Mouse (Mus musculus) urinary bladder, postnatal 14 days (tissue): ENCODE measurements around the gene Sox30.

Experiments used
- DNase-seq: peaks from one replicate; pipeline ENCODE4 v3.0.0; 2021; ENCODE audit warnings: low spot score

Sox30 gene

GRCm38 (mm10) chr11:45979946-45980892 lies at the start of gene Sox30:
Gene Sox30, plus strand, starts transcription at chr11:45980310.
- peak; percentile 51 for DNase-seq

GRCm38 (mm10) chr11:45932771-45933170 lies 47.3 kb upstream of the Sox30 start:
- no peak for DNase-seq

GRCm38 (mm10) chr11:45937478-45937877 lies 42.6 kb upstream of the Sox30 start:
- no peak for DNase-seq

GRCm38 (mm10) chr11:45938917-45939316 lies 41.2 kb upstream of the Sox30 start:
- no peak for DNase-seq

- DNase-seq = no peak
Measured at GRCm38 (mm10) chr11:45942281-45942680, 37.8 kb upstream of the Sox30 start.

- no peak for DNase-seq
Measured at GRCm38 (mm10) chr11:45943108-45943705, 36.9 kb upstream of the Sox30 start.

- DNase-seq = peak; percentile 15
Measured at GRCm38 (mm10) chr11:45943891-45944642, 36.0 kb upstream of the Sox30 start.

GRCm38 (mm10) chr11:45944643-45945156 lies 35.4 kb upstream of the Sox30 start, which contains the start of gene Lsm11:
Gene Lsm11, minus strand, starts transcription at chr11:45944935.
- peak; percentile 97 for DNase-seq

GRCm38 (mm10) chr11:45946796-45947195 lies 33.3 kb upstream of the Sox30 start:
- no peak for DNase-seq

- DNase-seq = no peak
Measured at GRCm38 (mm10) chr11:45947491-45947890, 32.6 kb upstream of the Sox30 start.

- peak; percentile 91 for DNase-seq
Measured at GRCm38 (mm10) chr11:45955127-45955627, 24.9 kb upstream of the Sox30 start, which contains the start of gene Thg1l. Gene Thg1l, minus strand, starts transcription at chr11:45955494.

- DNase-seq = peak; percentile 35
Measured at GRCm38 (mm10) chr11:45959598-45959997, 20.5 kb upstream of the Sox30 start.

GRCm38 (mm10) chr11:45960003-45960402 lies 20.1 kb upstream of the Sox30 start:
- no peak for DNase-seq

GRCm38 (mm10) chr11:45966896-45967295 lies 13.2 kb upstream of the Sox30 start:
- DNase-seq = no peak

- no peak for DNase-seq
Measured at GRCm38 (mm10) chr11:45968466-45968865, 11.6 kb upstream of the Sox30 start.

GRCm38 (mm10) chr11:45973635-45974034 lies 6.5 kb upstream of the Sox30 start:
- no peak for DNase-seq

GRCm38 (mm10) chr11:45974466-45974865 lies 5.6 kb upstream of the Sox30 start:
- no peak for DNase-seq

GRCm38 (mm10) chr11:45976061-45976460 lies 4.0 kb upstream of the Sox30 start:
- no peak for DNase-seq

GRCm38 (mm10) chr11:45980893-45981253 lies 763 bp downstream of the Sox30 start:
- no peak for DNase-seq

GRCm38 (mm10) chr11:45991604-45992003 lies 11.5 kb downstream of the Sox30 start:
- peak; percentile 25 for DNase-seq

GRCm38 (mm10) chr11:45992087-45992486 lies 12.0 kb downstream of the Sox30 start:
- no peak for DNase-seq

GRCm38 (mm10) chr11:46016061-46016460 lies 36.0 kb downstream of the Sox30 start:
- DNase-seq = peak; percentile 78
